Mouse (Mus musculus) cortical plate, adult 2 months (tissue): ENCODE results near the gene Mdk. TPM values are rescaled to one million over a fixed set of nuclear protein-coding genes. Genes with fewer than 3 reads are reported as not detected.

Source experiments
- H3K27ac ChIP-seq: fragments of 200-500 bp; 2 replicates; pipeline ENCODE4 v1.5.1; 2012; ENCODE audit warnings: low read length, control low read depth, inconsistent platforms; ENCODE audit not compliant: insufficient read depth
- H3K4me1 ChIP-seq: fragments of 200-500 bp; 2 replicates; pipeline ENCODE4 v1.6.1; 2011; ENCODE audit warnings: low read length; ENCODE audit not compliant: control insufficient read depth, insufficient read depth
- H3K4me3 ChIP-seq: fragments of 200-500 bp; 2 replicates; pipeline ENCODE4 v1.5.1; 2011; ENCODE audit warnings: mild to moderate bottlenecking, low read length, control low read depth; ENCODE audit not compliant: insufficient read depth
- CTCF ChIP-seq: fragments of 200-500 bp; IDR thresholded peaks from 2 replicates; pipeline ENCODE4 v1.5.1; 2011; ENCODE audit warnings: mild to moderate bottlenecking, control low read depth, low read length; ENCODE audit not compliant: insufficient read depth; ENCODE audit errors: extremely low read depth
- POLR2A ChIP-seq: fragments of 200-500 bp; IDR thresholded peaks from 2 replicates; pipeline ENCODE4 v1.6.1; 2011; ENCODE audit warnings: mild to moderate bottlenecking, low read length, control low read depth; ENCODE audit not compliant: insufficient read depth; ENCODE audit errors: extremely low read depth
- polyA plus RNA-seq: library from polyadenylated mRNA; depleted of rRNA; stranded (reverse); fragments of >200 nt; gene quantifications from 2 replicates; pipeline ENCODE4 v1.2.3, GENCODE M21; 2012

Mdk gene
- polyA plus RNA-seq, 1 experiment = 38.2 TPM

GRCm38 (mm10) chr2:91934826-91935525 is 2.9 kb upstream of the Mdk start:
- H3K27ac ChIP-seq = no peak overlapping the region
- 0 out of 2 replicates have a peak, but pooled peaks cover 2% of the 10 kb centered on the region for H3K4me1 ChIP-seq
- TF ChIP-seq POLR2A = no peak
- TF ChIP-seq CTCF = no peak
- H3K4me3 ChIP-seq = no peak overlapping the region

- Histone ChIP-seq H3K4me1 (0 out of 2 replicates have a peak, but pooled peaks cover 2% of the 10 kb centered on the region), H3K27ac (no peak overlapping the region), H3K4me3 (no peak overlapping the region)
- TF ChIP-seq POLR2A (no peak), CTCF (no peak)
These were observed 1.9 kb upstream of the Mdk start for GRCm38 (mm10) chr2:91934016-91934415.

- Histone ChIP-seq H3K27ac (no peak overlapping the region), H3K4me1 (peaks cover 3% of the 10 kb centered on the region; the same call in 1 of the 2 replicates), H3K4me3 (no peak overlapping the region)
- no peak for TF ChIP-seq POLR2A
- TF ChIP-seq CTCF = no peak
These were observed 1.4 kb upstream of the Mdk start for GRCm38 (mm10) chr2:91933471-91933870.

- Histone ChIP-seq H3K27ac (no peak overlapping the region), H3K4me3 (no peak overlapping the region), H3K4me1 (peaks cover 4% of the 10 kb centered on the region; the same call in 1 of the 2 replicates)
- TF ChIP-seq POLR2A (no peak), CTCF (no peak)
These were observed 747 bp upstream of the Mdk start for GRCm38 (mm10) chr2:91932737-91933350.

- TF ChIP-seq CTCF (no peak), POLR2A (peak; percentile 35; the same call in 1 of the 2 replicates)
- H3K4me3 ChIP-seq = peak overlapping the region; percentile 12
- H3K27ac ChIP-seq = no peak overlapping the region
- peaks cover 2% of the 10 kb centered on the region; the same call in 1 of the 2 replicates for H3K4me1 ChIP-seq
These were observed 553 bp downstream of the Mdk start for GRCm38 (mm10) chr2:91931328-91932159.

- H3K4me3 ChIP-seq = peak overlapping the region; percentile 12; the same call in 1 of the 2 replicates
- H3K27ac ChIP-seq = no peak overlapping the region
- no peak for TF ChIP-seq CTCF
- TF ChIP-seq POLR2A = no peak
- peaks cover 5% of the 10 kb centered on the region for H3K4me1 ChIP-seq
These were observed 1.3 kb downstream of the Mdk start for GRCm38 (mm10) chr2:91930761-91931291.

GRCm38 (mm10) chr2:91929936-91930335 is 2.2 kb downstream of the Mdk start:
- H3K27ac ChIP-seq = no peak overlapping the region
- no peak overlapping the region for H3K4me3 ChIP-seq

GRCm38 (mm10) chr2:91929455-91929854 is 2.6 kb downstream of the Mdk start:
- no peak overlapping the region for H3K4me3 ChIP-seq
- TF ChIP-seq CTCF = no peak
- TF ChIP-seq POLR2A = no peak
- peaks cover 9% of the 10 kb centered on the region for H3K4me1 ChIP-seq
- H3K27ac ChIP-seq = no peak overlapping the region

More at GRCm38 (mm10) chr2:91929936-91930335, 2.2 kb downstream of the Mdk start:
- H3K4me1 ChIP-seq = peaks cover 7% of the 10 kb centered on the region
- TF ChIP-seq CTCF (peak; percentile 69), POLR2A (no peak)
